14 mouse cellular contexts compared by ENCODE assay signal in genomic region chr3:152155296-152155948, GRCm38 (mm10). TPM values are rescaled to one million over a fixed set of nuclear protein-coding genes. Genes with fewer than 3 reads are reported as not detected.
DNase-seq lines count a peak whose midpoint lies in the region; ATAC-seq and TF ChIP-seq lines count a peak whose summit lies in the region.
"Had no signal": no experiment of that assay in that cellular context is flagged by ENCODE, and none has a peak within 500 bp of the region (broad histone marks: within the 10 kb centered on the region; RNA-seq: fewer than 3 reads in every experiment).

No protein-coding gene starts in this region.

- no peak for TF ChIP-seq POLR2A in brain, embryonic 14.5 days (IDR thresholded peaks at IDR 0.05; ENCODE audit: borderline replicate concordance, extremely low read depth, insufficient read depth, insufficient read length, poor library complexity, severe bottlenecking)

- H3K27me3 ChIP-seq in kidney, embryonic 16.5 days (ENCODE audit: insufficient read depth, low read length), result no peaks in the 10 kb centered on the region

- no peaks in the 10 kb centered on the region for H3K9me3 ChIP-seq in kidney, embryonic 16.5 days (ENCODE audit: low read length)
- H3K9me3 ChIP-seq: G1E; hindbrain, embryonic 12.5 days had no signal

- no peak for ATAC-seq in kidney, embryonic 16.5 days (ENCODE audit: low FRiP score, low TSS enrichment)
- ATAC-seq: lung, postnatal 0 days had no signal

- no peaks in the 10 kb centered on the region for H3K4me1 ChIP-seq in kidney, embryonic 16.5 days (ENCODE audit: insufficient read depth, low read length)

- no peaks in the 10 kb centered on the region for H3K36me3 ChIP-seq in kidney, embryonic 16.5 days (ENCODE audit: insufficient read depth, low read length)
- H3K36me3 ChIP-seq: G1E; hindbrain, embryonic 12.5 days had no signal

- DNase-seq in cerebellum, postnatal 10 days, result peak; percentile 22 to 38
- DNase-seq in cerebellum, adult 11-12 months, result no peak
- peak; percentile 49 for DNase-seq in layer of hippocampus, adult 11-12 months (ENCODE audit: low spot score)
- no peak for DNase-seq in layer of hippocampus, adult 9-10 months (ENCODE audit: low spot score)
- DNase-seq in brain, embryonic 14.5 days (ENCODE audit: low read depth), result peak; percentile 75
- DNase-seq in right cerebral cortex, adult 2 months (ENCODE audit: low spot score in 2 of 2), result peak; percentile 51 to 61
- DNase-seq in thymus, postnatal 14 days, result no peak
- DNase-seq: kidney, adult 9 months; thymus, postnatal 36 days had no signal

- no peak for TF ChIP-seq CTCF in brain, embryonic 14.5 days (IDR thresholded peaks at IDR 0.05; ENCODE audit: borderline replicate concordance, extremely low read depth, insufficient read depth, insufficient read length)

- no peak overlapping the region for H3K27ac ChIP-seq in kidney, embryonic 16.5 days (ENCODE audit: low read length)
- H3K27ac ChIP-seq: hindbrain, embryonic 12.5 days had no signal

- no peak overlapping the region for H3K4me2 ChIP-seq in kidney, embryonic 16.5 days (replicated peaks; ENCODE audit: low read depth, low read length)
- H3K4me2 ChIP-seq: hindbrain, embryonic 12.5 days; liver, embryonic 11.5 days had no signal

- no peak overlapping the region for H3K9ac ChIP-seq in kidney, embryonic 16.5 days (replicated peaks; ENCODE audit: low read length)
- H3K9ac ChIP-seq: hindbrain, embryonic 12.5 days had no signal

- 69% methylated on average over 11 of the region's 11 CpGs for WGBS in kidney, embryonic 16.5 days

- H3K4me3 ChIP-seq in kidney, embryonic 16.5 days (ENCODE audit: low read length), result no peak overlapping the region
- H3K4me3 ChIP-seq: hindbrain, embryonic 12.5 days had no signal

RNA-seq across cellular contexts. Expression of gene Gipc2, which starts 10.6 kb away (rescaled TPM):
- 4.6 and 6.0 TPM in 2 replicates for polyA plus RNA-seq in brain, embryonic 14.5 days (2012; rRNA removed)
- polyA plus RNA-seq in kidney, embryonic 16.5 days (2015; fragmentation: Nextera tagmentation; extraction: Ambion mirVana), result 43.7 and 45.7 TPM in 2 replicates
- polyA plus RNA-seq: G1E had no signal

RNA-seq across cellular contexts. Expression of gene Dnajb4, which starts 54.7 kb away (rescaled TPM):
- polyA plus RNA-seq in brain, embryonic 14.5 days (2012; rRNA removed), result 15.9 and 20.7 TPM in 2 replicates
- 34.1 and 34.2 TPM in 2 replicates for polyA plus RNA-seq in kidney, embryonic 16.5 days (2015; fragmentation: Nextera tagmentation; extraction: Ambion mirVana)

RNA-seq across cellular contexts. Expression of gene Fubp1, which starts 54.8 kb away (rescaled TPM):
- 264 and 329 TPM in 2 replicates for polyA plus RNA-seq in brain, embryonic 14.5 days (2012; rRNA removed)
- 258 and 286 TPM in 2 replicates for polyA plus RNA-seq in kidney, embryonic 16.5 days (2015; fragmentation: Nextera tagmentation; extraction: Ambion mirVana)

Comparison
In these comparisons a context has a peak if more than half of its experiments do, and no peak if none do; other contexts are left out.
1. DNase-seq: peak in cerebellum, postnatal 10 days (2 of 2), layer of hippocampus, adult 11-12 months (single experiment), brain, embryonic 14.5 days (single experiment) and right cerebral cortex, adult 2 months (2 of 2); none in cerebellum, adult 11-12 months (single experiment), layer of hippocampus, adult 9-10 months (single experiment) and thymus, postnatal 14 days (single experiment).